Mouse (Mus musculus) forebrain, embryonic 12.5 days (tissue): Measurements from ENCODE around the gene Gm960. TPM values are rescaled to one million over a fixed set of nuclear protein-coding genes. Genes with fewer than 3 reads are reported as not detected.
A peak's percentile ranks its signal among the peaks of the same experiment; 100 is the strongest.

Experiments used
- ATAC-seq: fragments of 200-750 bp; cut with Nextera tagmentation; 2 replicates; pipeline ENCODE4 v1.8.0; 2017; ENCODE audit warnings: moderate TSS enrichment; ENCODE audit not compliant: low FRiP score
- H3K27ac ChIP-seq: fragments of 300-500 bp; sonication (generic); 2 replicates; pipeline ENCODE4 v1.5.1; 2016; ENCODE audit warnings: mild to moderate bottlenecking
- H3K27me3 ChIP-seq: fragments of 300-500 bp; sonication (generic); 2 replicates; pipeline ENCODE4 v1.6.1; 2016; ENCODE audit warnings: mild to moderate bottlenecking
- H3K36me3 ChIP-seq: fragments of 300-500 bp; sonication (generic); replicated peaks from 2 replicates; pipeline ENCODE4 v1.6.1; 2016; ENCODE audit warnings: mild to moderate bottlenecking
- H3K4me1 ChIP-seq: fragments of 300-500 bp; sonication (generic); 2 replicates; pipeline ENCODE4 v1.6.1; 2016
- H3K4me2 ChIP-seq: fragments of 300-500 bp; sonication (generic); 2 replicates; pipeline ENCODE4 v1.6.1; 2016; ENCODE audit warnings: mild to moderate bottlenecking, moderate library complexity
- H3K4me3 ChIP-seq: fragments of 300-500 bp; sonication (generic); replicated peaks from 2 replicates; pipeline ENCODE4 v1.5.1; 2016; ENCODE audit warnings: mild to moderate bottlenecking
- H3K9ac ChIP-seq: fragments of 300-500 bp; sonication (generic); 2 replicates; pipeline ENCODE4 v1.6.1; 2016; ENCODE audit warnings: mild to moderate bottlenecking
- H3K9me3 ChIP-seq: fragments of 300-500 bp; sonication (generic); 2 replicates; pipeline ENCODE4 v1.6.1; 2016
- WGBS: fragments of 180-500 bp; shearing (Covaris S2); methylation state at CpG from one replicate; pipeline ENCODE4 v1.1.7; 2016; 5-methylcytosine and 5-hydroxymethylcytosine counted together
- polyA plus RNA-seq: library from polyadenylated mRNA; unstranded; fragments of >200 nt; fragmentation: Nextera tagmentation; extraction: Ambion mirVana; gene quantifications from 2 replicates; pipeline ENCODE4 v1.2.1, GENCODE M21; 2016

Gene Gm960
- polyA plus RNA-seq, 1 experiment from 2014 or later, result 4.5 TPM

GRCm38 (mm10) chr19:4616546-4616945, 81.9 kb downstream of the Gm960 start:
- Histone ChIP-seq H3K27me3 (peaks cover 4% of the 10 kb centered on the region; the same call in 1 of the 2 replicates), H3K36me3 (peaks cover 35% of the 10 kb centered on the region), H3K9ac (no peak overlapping the region; the same call in 1 of the 2 replicates), H3K4me1 (peaks cover 36% of the 10 kb centered on the region), H3K27ac (0 out of 2 replicates have a peak overlapping the region, but pooled peaks have one; percentile 94), H3K4me3 (peak overlapping the region; percentile 96; the same call in 1 of the 2 replicates), H3K9me3 (no peaks in the 10 kb centered on the region), H3K4me2 (peak overlapping the region; percentile 85)
- 45% methylated on average over 4 of the region's 4 CpGs for WGBS
- ATAC-seq, result no peak

- H3K27me3 ChIP-seq, result peaks cover 4% of the 10 kb centered on the region; the same call in 1 of the 2 replicates
- peak within 1 kb of the TSS; percentile 94 for H3K27ac ChIP-seq
- peak within 1 kb of the TSS; percentile 96 for H3K4me3 ChIP-seq
- H3K36me3 ChIP-seq, result peaks cover 32% of the 10 kb centered on the region
- peak within 1 kb of the TSS; percentile 98 for H3K9ac ChIP-seq
- H3K9me3 ChIP-seq, result no peaks in the 10 kb centered on the region
- under 1% methylated on average over 68 of the region's 87 CpGs for WGBS
- H3K4me1 ChIP-seq, result peaks cover 36% of the 10 kb centered on the region
- peak within 1 kb of the TSS; percentile 85 for H3K4me2 ChIP-seq
- peak; percentile 96 for ATAC-seq
These were observed 83.0 kb downstream of the Gm960 start, which contains the start of gene Lrfn4 for GRCm38 (mm10) chr19:4615151-4616093. Lrfn4 (minus strand) TSS chr19:4615667.

- peak; percentile 8; the same call in 1 of the 2 replicates for ATAC-seq
- Histone ChIP-seq H3K9ac (peak overlapping the region; percentile 98), H3K36me3 (peaks cover 30% of the 10 kb centered on the region), H3K4me3 (peak overlapping the region; percentile 96), H3K9me3 (no peaks in the 10 kb centered on the region), H3K4me1 (peaks cover 36% of the 10 kb centered on the region), H3K27me3 (peaks cover 4% of the 10 kb centered on the region; the same call in 1 of the 2 replicates), H3K4me2 (peak overlapping the region; percentile 85), H3K27ac (peak overlapping the region; percentile 94)
- 21% methylated on average over 42 of the region's 49 CpGs for WGBS
These were observed 83.9 kb downstream of the Gm960 start for GRCm38 (mm10) chr19:4614305-4615150.

- peaks cover 36% of the 10 kb centered on the region for H3K4me1 ChIP-seq
- no peak for ATAC-seq
- H3K36me3 ChIP-seq, result peaks cover 30% of the 10 kb centered on the region
- H3K4me2 ChIP-seq, result peak overlapping the region; percentile 85
- peak overlapping the region; percentile 98 for H3K9ac ChIP-seq
- H3K4me3 ChIP-seq, result peak overlapping the region; percentile 96
- WGBS, result 90% methylated on average over 33 of the region's 33 CpGs
- peak overlapping the region; percentile 94; the same call in 1 of the 2 replicates for H3K27ac ChIP-seq
- no peaks in the 10 kb centered on the region for H3K9me3 ChIP-seq
- H3K27me3 ChIP-seq, result peaks cover 4% of the 10 kb centered on the region; the same call in 1 of the 2 replicates
These were observed 84.8 kb downstream of the Gm960 start for GRCm38 (mm10) chr19:4613464-4614304.

GRCm38 (mm10) chr19:4612181-4612961, 86.1 kb downstream of the Gm960 start:
- no peak for ATAC-seq

GRCm38 (mm10) chr19:4610109-4610508, 88.4 kb downstream of the Gm960 start:
- Histone ChIP-seq H3K27ac (no peak overlapping the region), H3K9me3 (no peaks in the 10 kb centered on the region), H3K27me3 (no peaks in the 10 kb centered on the region), H3K36me3 (peaks cover 30% of the 10 kb centered on the region), H3K4me3 (no peak overlapping the region), H3K4me2 (no peak overlapping the region), H3K4me1 (peaks cover 25% of the 10 kb centered on the region), H3K9ac (no peak overlapping the region)
- 70% methylated on average over 4 of the region's 4 CpGs for WGBS
- no peak for ATAC-seq

More at GRCm38 (mm10) chr19:4612181-4612961, 86.1 kb downstream of the Gm960 start:
- no peak overlapping the region for H3K4me3 ChIP-seq
- no peak overlapping the region for H3K27ac ChIP-seq
- H3K9me3 ChIP-seq, result no peaks in the 10 kb centered on the region
- WGBS, result 93% methylated on average over 19 of the region's 19 CpGs
- H3K36me3 ChIP-seq, result peaks cover 30% of the 10 kb centered on the region
- 0 out of 2 replicates have a peak overlapping the region, but pooled peaks have one; percentile 5 for H3K9ac ChIP-seq
- H3K4me1 ChIP-seq, result peaks cover 33% of the 10 kb centered on the region
- peaks cover 4% of the 10 kb centered on the region; the same call in 1 of the 2 replicates for H3K27me3 ChIP-seq
- H3K4me2 ChIP-seq, result no peak overlapping the region

GRCm38 (mm10) chr19:4608511-4608910, 90.0 kb downstream of the Gm960 start:
- H3K9ac ChIP-seq, result no peak overlapping the region
- no peak overlapping the region for H3K4me2 ChIP-seq
- peaks cover 13% of the 10 kb centered on the region for H3K4me1 ChIP-seq
- H3K27ac ChIP-seq, result no peak overlapping the region
- no peaks in the 10 kb centered on the region for H3K9me3 ChIP-seq
- ATAC-seq, result no peak
- 89% methylated on average over 4 of the region's 4 CpGs for WGBS
- H3K4me3 ChIP-seq, result no peak overlapping the region
- peaks cover 27% of the 10 kb centered on the region for H3K36me3 ChIP-seq
- no peaks in the 10 kb centered on the region for H3K27me3 ChIP-seq

- H3K4me2 ChIP-seq, result no peak overlapping the region
- H3K9ac ChIP-seq, result no peak overlapping the region
- no peak for ATAC-seq
- H3K27ac ChIP-seq, result no peak overlapping the region
- peaks cover 2% of the 10 kb centered on the region for H3K4me1 ChIP-seq
- no peaks in the 10 kb centered on the region for H3K9me3 ChIP-seq
- WGBS, result 90% methylated on average over 12 of the region's 12 CpGs
- H3K27me3 ChIP-seq, result no peaks in the 10 kb centered on the region
- H3K4me3 ChIP-seq, result no peak overlapping the region
- H3K36me3 ChIP-seq, result peaks cover 16% of the 10 kb centered on the region
These were observed 91.1 kb downstream of the Gm960 start for GRCm38 (mm10) chr19:4607406-4607805.

- ATAC-seq, result no peak
- no peaks in the 10 kb centered on the region for H3K9me3 ChIP-seq
- H3K27ac ChIP-seq, result no peak overlapping the region
- WGBS, result 93% methylated on average over 4 of the region's 4 CpGs
- no peak overlapping the region for H3K9ac ChIP-seq
- H3K27me3 ChIP-seq, result no peaks in the 10 kb centered on the region
- H3K4me2 ChIP-seq, result no peak overlapping the region
- H3K4me3 ChIP-seq, result no peak overlapping the region
- H3K36me3 ChIP-seq, result no peaks in the 10 kb centered on the region
- H3K4me1 ChIP-seq, result no peaks in the 10 kb centered on the region
These were observed 92.8 kb downstream of the Gm960 start for GRCm38 (mm10) chr19:4605654-4606053.

GRCm38 (mm10) chr19:4603801-4604723, 94.4 kb downstream of the Gm960 start:
- no peaks in the 10 kb centered on the region for H3K4me1 ChIP-seq
- ATAC-seq, result no peak
- H3K9me3 ChIP-seq, result no peaks in the 10 kb centered on the region
- H3K4me3 ChIP-seq, result no peak overlapping the region
- no peak overlapping the region for H3K27ac ChIP-seq
- no peak overlapping the region for H3K4me2 ChIP-seq
- H3K36me3 ChIP-seq, result no peaks in the 10 kb centered on the region
- 42% methylated on average over 24 of the region's 24 CpGs for WGBS
- no peak overlapping the region for H3K9ac ChIP-seq
- no peaks in the 10 kb centered on the region for H3K27me3 ChIP-seq
